Mouse (Mus musculus): ENCODE results near the gene Nfix.

DNA sequence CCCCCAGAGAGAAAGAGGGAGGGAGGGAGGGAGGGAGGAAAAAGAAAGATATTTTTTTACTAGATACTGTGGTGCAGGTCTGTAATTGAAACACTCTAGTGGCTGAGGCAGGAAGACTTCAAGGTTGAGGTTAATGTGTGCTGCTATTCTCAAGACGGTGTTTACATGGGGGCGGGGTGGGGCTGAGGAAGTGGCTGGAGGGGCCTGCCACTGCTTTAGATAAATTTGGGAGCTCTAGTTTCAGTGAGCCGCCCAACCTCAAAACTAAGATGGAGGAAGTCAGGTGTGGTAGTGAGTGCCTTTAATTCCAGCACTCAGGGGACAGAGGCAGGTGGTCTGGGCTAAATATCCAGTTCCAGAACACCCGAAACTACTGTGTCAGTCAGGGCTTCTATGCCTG lies 25.5 kb upstream of the Nfix start:
- TF ChIP-seq CTCF (conservative IDR thresholded peaks at IDR 0.05; ENCODE audit: low read length), result no peak
- TF ChIP-seq NANOG (IDR thresholded peaks at IDR 0.05; ENCODE audit: borderline replicate concordance, low read length), result no peak
- TF ChIP-seq POU5F1 (IDR thresholded peaks at IDR 0.05; ENCODE audit: borderline replicate concordance, low read length), result no peak
